Mouse (Mus musculus) A20 (cell line): Measurements from ENCODE around the gene Prkag2.
A peak's percentile ranks its signal among the peaks of the same experiment; 100 is the strongest.

Experiments used
- DNase-seq: peaks from one replicate; pipeline ENCODE4 v3.0.0-alpha.2; 2011; ENCODE audit warnings: low read depth, low spot score

The Prkag2 gene

GRCm38 (mm10) chr5:25050827-25051226 lies 49.6 kb downstream of the Prkag2 start:
- DNase-seq = no peak

- DNase-seq = peak; percentile 27
Observed at GRCm38 (mm10) chr5:25047670-25048069, 52.8 kb downstream of the Prkag2 start.

- no peak for DNase-seq
Observed at GRCm38 (mm10) chr5:25046762-25047161, 53.7 kb downstream of the Prkag2 start.

- no peak for DNase-seq
Observed at GRCm38 (mm10) chr5:25044007-25044406, 56.4 kb downstream of the Prkag2 start.

- DNase-seq = peak; percentile 35
Observed at GRCm38 (mm10) chr5:25041947-25042346, 58.5 kb downstream of the Prkag2 start.

GRCm38 (mm10) chr5:25041307-25041706 lies 59.1 kb downstream of the Prkag2 start:
- DNase-seq = peak; percentile 48

- DNase-seq = no peak
Observed at GRCm38 (mm10) chr5:25040903-25041302, 59.5 kb downstream of the Prkag2 start.

GRCm38 (mm10) chr5:25038827-25039226 lies 61.6 kb downstream of the Prkag2 start:
- no peak for DNase-seq

- no peak for DNase-seq
Observed at GRCm38 (mm10) chr5:25035391-25035790, 65.1 kb downstream of the Prkag2 start.

GRCm38 (mm10) chr5:25031456-25031856 lies 69.0 kb downstream of the Prkag2 start:
- no peak for DNase-seq

- no peak for DNase-seq
Observed at GRCm38 (mm10) chr5:25031037-25031436, 69.4 kb downstream of the Prkag2 start.

GRCm38 (mm10) chr5:25030276-25030681 lies 70.2 kb downstream of the Prkag2 start:
- no peak for DNase-seq

- no peak for DNase-seq
Observed at GRCm38 (mm10) chr5:25027673-25028072, 72.8 kb downstream of the Prkag2 start.

- DNase-seq = no peak
Observed at GRCm38 (mm10) chr5:25025309-25026019, 75.0 kb downstream of the Prkag2 start.

GRCm38 (mm10) chr5:25022904-25023303 lies 77.5 kb downstream of the Prkag2 start:
- peak; percentile 71 for DNase-seq

GRCm38 (mm10) chr5:25019221-25019620 lies 81.2 kb downstream of the Prkag2 start:
- DNase-seq = no peak

GRCm38 (mm10) chr5:25012134-25012533 lies 88.3 kb downstream of the Prkag2 start:
- DNase-seq = no peak

- peak; percentile 89 for DNase-seq
Observed at GRCm38 (mm10) chr5:25011019-25011485, 89.4 kb downstream of the Prkag2 start.

- DNase-seq = peak; percentile 89
Observed at GRCm38 (mm10) chr5:25010438-25010892, 90.0 kb downstream of the Prkag2 start.

GRCm38 (mm10) chr5:25009770-25010169 lies 90.7 kb downstream of the Prkag2 start:
- DNase-seq = peak; percentile 50

- no peak for DNase-seq
Observed at GRCm38 (mm10) chr5:25008966-25009365, 91.5 kb downstream of the Prkag2 start.

GRCm38 (mm10) chr5:25006848-25007247 lies 93.6 kb downstream of the Prkag2 start:
- peak; percentile 76 for DNase-seq

- DNase-seq = no peak
Observed at GRCm38 (mm10) chr5:25005532-25006129, 94.8 kb downstream of the Prkag2 start.
